Mouse (Mus musculus): ENCODE results near the gene Ppp1r15b.

- peak; percentile 40 for TF ChIP-seq GATA1 (IDR thresholded peaks at IDR 0.05; ENCODE audit: low read length)
- TF ChIP-seq TAL1 (IDR thresholded peaks at IDR 0.05; ENCODE audit: low read length) = 0 out of 3 replicates have a peak, but pooled peaks have one; percentile 24
These were observed 12.1 kb upstream of the Ppp1r15b start for GRCm38 (mm10) chr1:133118844-133119243.
